Mouse (Mus musculus) spleen, adult 2 months (tissue): ENCODE data around the gene Faxc. TPM values are rescaled to one million over a fixed set of nuclear protein-coding genes. Genes with fewer than 3 reads are reported as not detected.

Experiments used
- DNase-seq, 2 experiments: peaks; one replicate each; pipeline versions ENCODE4 v3.0.0 to v3.0.0-alpha.2; 2012 to 2021; ENCODE audit warnings: low spot score in 2 of 2, low read depth in 1 of 2
- H3K27ac ChIP-seq: fragments of 200-500 bp; 2 replicates; pipeline ENCODE4 v1.5.1; 2012; ENCODE audit warnings: low read length, inconsistent platforms; ENCODE audit not compliant: insufficient read depth
- H3K27me3 ChIP-seq: fragments of 200-500 bp; 2 replicates; pipeline ENCODE4 v1.6.1; 2012; ENCODE audit warnings: mild to moderate bottlenecking, moderate library complexity, low read length, inconsistent platforms; ENCODE audit not compliant: control insufficient read depth, insufficient read depth
- H3K36me3 ChIP-seq: fragments of 200-500 bp; 2 replicates; pipeline ENCODE4 v1.6.1; 2012; ENCODE audit warnings: mild to moderate bottlenecking, low read length, inconsistent platforms; ENCODE audit not compliant: control insufficient read depth, insufficient read depth
- H3K4me1 ChIP-seq: fragments of 200-500 bp; 2 replicates; pipeline ENCODE4 v1.6.1; 2011; ENCODE audit warnings: inconsistent platforms; ENCODE audit not compliant: control insufficient read depth, insufficient read depth, insufficient read length
- H3K4me3 ChIP-seq: fragments of 200-500 bp; 2 replicates; pipeline ENCODE4 v1.5.1; 2011; ENCODE audit warnings: mild to moderate bottlenecking, inconsistent platforms; ENCODE audit not compliant: insufficient read depth, insufficient read length; ENCODE audit errors: extremely low read depth
- CTCF ChIP-seq: fragments of 200-500 bp; IDR thresholded peaks from 2 replicates; pipeline ENCODE4 v1.5.1; 2011; ENCODE audit warnings: mild to moderate bottlenecking, inconsistent platforms; ENCODE audit not compliant: insufficient read depth, insufficient read length, insufficient replicate concordance; ENCODE audit errors: extremely low read depth
- POLR2A ChIP-seq: fragments of 200-500 bp; IDR thresholded peaks from 2 replicates; pipeline ENCODE4 v1.6.1; 2011; ENCODE audit warnings: low read depth, low read length, inconsistent platforms
- WGBS: fragments of 180-500 bp; shearing (Covaris S2); methylation state at CpG from one replicate; pipeline ENCODE4 v1.1.7; 2018; 5-methylcytosine and 5-hydroxymethylcytosine counted together
- polyA plus RNA-seq: library from polyadenylated mRNA; depleted of rRNA; stranded (reverse); fragments of >200 nt; gene quantifications from 2 replicates; pipeline ENCODE4 v1.2.3, GENCODE M21; 2012; rRNA removed

The Faxc gene
- polyA plus RNA-seq, 1 experiment, result 0.08 TPM

DNA sequence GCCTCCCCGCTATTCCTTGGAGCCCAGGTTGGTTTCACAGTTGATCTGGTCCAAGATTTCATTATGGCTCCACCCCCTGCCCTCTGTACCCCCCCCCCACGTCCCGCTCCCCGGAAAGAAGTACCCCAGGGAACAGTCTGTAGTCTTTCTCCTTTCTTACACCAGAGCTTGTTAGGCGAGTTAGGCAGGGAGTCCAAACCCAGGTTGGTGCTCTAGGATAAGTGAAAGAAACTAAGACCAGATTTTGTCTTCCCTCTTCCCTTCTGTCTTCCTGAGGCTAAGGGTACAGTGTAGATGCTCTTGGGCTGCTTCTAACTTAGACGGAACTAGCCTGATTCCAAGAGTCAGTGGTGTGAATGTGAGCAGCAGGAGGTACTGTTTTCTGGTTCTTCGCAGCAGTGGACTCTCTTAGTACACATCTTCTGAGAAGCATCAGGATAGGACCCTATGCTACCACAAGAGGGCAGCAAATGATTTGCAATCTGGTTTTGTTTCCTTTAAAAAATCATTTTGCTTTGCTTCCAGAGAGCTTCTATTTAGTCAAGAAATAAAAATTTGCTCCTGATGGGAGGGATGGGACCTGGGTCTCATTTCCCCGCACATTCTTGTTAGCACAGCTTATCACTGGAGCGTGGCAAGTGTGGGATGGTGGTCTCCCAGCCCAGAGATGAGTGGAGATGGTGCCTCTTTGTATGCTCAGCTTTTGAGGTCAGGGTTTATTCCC is 86.7 kb downstream of the Faxc start:
- WGBS, result 22% methylated on average over 9 of the region's 9 CpGs
- no peak for DNase-seq
- Histone ChIP-seq H3K36me3 (no peaks in the 10 kb centered on the region), H3K4me3 (no peak overlapping the region), H3K4me1 (no peaks in the 10 kb centered on the region), H3K27me3 (no peaks in the 10 kb centered on the region), H3K27ac (no peak overlapping the region)
- TF ChIP-seq CTCF (no peak), POLR2A (no peak)

DNA sequence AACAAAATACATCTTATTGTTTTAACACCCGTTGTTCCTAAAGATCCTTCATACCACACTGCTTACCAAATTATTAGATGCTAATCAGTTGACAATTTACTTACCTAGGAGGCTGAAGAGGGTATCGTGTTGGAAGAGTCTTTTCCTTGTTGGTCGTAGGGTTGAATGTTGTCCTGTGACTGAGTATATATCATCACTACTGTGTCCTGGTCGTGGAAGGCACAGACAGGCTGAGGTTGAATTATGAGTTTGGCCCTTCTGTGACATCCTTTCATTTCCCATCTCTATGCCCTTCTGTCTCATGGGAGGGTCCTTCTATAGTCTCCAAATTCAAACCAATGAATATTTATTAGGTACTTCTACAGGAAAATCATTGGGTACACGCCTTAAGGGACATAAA is 87.3 kb downstream of the Faxc start:
- no peaks in the 10 kb centered on the region for H3K27me3 ChIP-seq
- no peak for DNase-seq
- H3K36me3 ChIP-seq, result no peaks in the 10 kb centered on the region
- H3K27ac ChIP-seq, result no peak overlapping the region
- no peak overlapping the region for H3K4me3 ChIP-seq
- H3K4me1 ChIP-seq, result no peaks in the 10 kb centered on the region
- TF ChIP-seq CTCF, result no peak
- TF ChIP-seq POLR2A, result no peak
- 57% methylated on average over 5 of the region's 5 CpGs for WGBS

DNA sequence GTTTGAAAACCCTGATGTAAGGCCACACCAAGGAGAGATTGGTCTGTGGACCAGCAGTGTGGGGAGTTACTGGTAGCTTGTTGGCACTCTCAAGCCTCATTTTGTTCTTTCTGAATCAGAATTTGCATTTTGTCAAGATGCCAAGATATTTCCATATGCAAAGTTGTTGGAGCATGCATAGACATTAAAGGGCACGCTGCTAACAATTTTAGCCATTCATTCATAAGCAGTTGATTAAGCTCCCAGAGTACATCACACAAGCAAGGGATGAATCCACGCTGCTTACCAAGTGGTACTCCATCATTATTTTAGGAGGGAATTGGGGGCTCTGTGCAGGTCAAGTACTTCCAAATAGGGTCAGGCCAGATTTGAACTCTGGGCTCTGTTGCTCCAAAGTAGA is 98.8 kb downstream of the Faxc start:
- H3K27me3 ChIP-seq, result no peaks in the 10 kb centered on the region

More for the DNA sequence above, 98.8 kb downstream of the Faxc start:
- Histone ChIP-seq H3K36me3 (no peaks in the 10 kb centered on the region), H3K4me1 (no peaks in the 10 kb centered on the region), H3K4me3 (no peak overlapping the region), H3K27ac (no peak overlapping the region)
- TF ChIP-seq CTCF (no peak), POLR2A (no peak)
- no peak for DNase-seq
- 79% methylated on average over 2 of the region's 2 CpGs for WGBS

Other genes starting within 250 kb of the Faxc start
- gene Prdm13, start 245.4 kb upstream of the Faxc start, polyA plus RNA-seq, result not detected in 2 replicates
- gene Ccnc, start 203.6 kb upstream of the Faxc start, polyA plus RNA-seq, result 1.9 and 2.3 TPM in 2 replicates
- 2.3 and 2.9 TPM in 2 replicates for gene Usp45, start 164.2 kb upstream of the Faxc start, polyA plus RNA-seq
- gene Tstd3, start 164.1 kb upstream of the Faxc start, polyA plus RNA-seq, result 1.2 and 1.4 TPM in 2 replicates
- 35.9 and 38.6 TPM in 2 replicates for gene Pnisr, start 83.7 kb upstream of the Faxc start, polyA plus RNA-seq
- gene Coq3, start 51.7 kb upstream of the Faxc start, polyA plus RNA-seq, result 0.65 and 0.76 TPM in 2 replicates